Mouse (Mus musculus) forebrain, embryonic 16.5 days (tissue): ENCODE measurements around the gene B3gnt2. TPM values are rescaled to one million over a fixed set of nuclear protein-coding genes. Genes with fewer than 3 reads are reported as not detected.

Source experiments
- ATAC-seq: fragments of 200-750 bp; cut with Nextera tagmentation; 2 replicates; pipeline ENCODE4 v1.8.0; 2017; ENCODE audit warnings: mild to moderate bottlenecking, moderate library complexity
- H3K27ac ChIP-seq: fragments of 300-500 bp; sonication (generic); 2 replicates; pipeline ENCODE4 v1.5.1; 2014; ENCODE audit warnings: low read length, control low read depth
- H3K27me3 ChIP-seq: fragments of 300-500 bp; sonication (generic); replicated peaks from 2 replicates; pipeline ENCODE4 v1.6.1; 2014; ENCODE audit warnings: low read length; ENCODE audit not compliant: control insufficient read depth, insufficient read depth
- H3K36me3 ChIP-seq: fragments of 300-500 bp; sonication (generic); 2 replicates; pipeline ENCODE4 v1.6.1; 2014; ENCODE audit not compliant: control insufficient read depth, insufficient read depth
- H3K4me1 ChIP-seq: fragments of 300-500 bp; sonication (generic); replicated peaks from 2 replicates; pipeline ENCODE4 v1.6.1; 2014; ENCODE audit warnings: low read length; ENCODE audit not compliant: control insufficient read depth, insufficient read depth
- H3K4me2 ChIP-seq: fragments of 300-500 bp; sonication (generic); 2 replicates; pipeline ENCODE4 v1.6.1; 2014; ENCODE audit warnings: mild to moderate bottlenecking, low read length, control low read depth
- H3K4me3 ChIP-seq: fragments of 300-500 bp; sonication (generic); replicated peaks from 2 replicates; pipeline ENCODE4 v1.5.1; 2014; ENCODE audit warnings: mild to moderate bottlenecking, low read length, control low read depth
- H3K9ac ChIP-seq: fragments of 300-500 bp; sonication (generic); replicated peaks from 2 replicates; pipeline ENCODE4 v1.6.1; 2014; ENCODE audit warnings: low read depth, low read length, control low read depth
- H3K9me3 ChIP-seq: fragments of 300-500 bp; sonication (generic); 2 replicates; pipeline ENCODE4 v1.6.1; 2016; ENCODE audit warnings: low read length; ENCODE audit not compliant: control insufficient read depth
- WGBS: fragments of 180-500 bp; shearing (Covaris S2); extraction: QIAGEN DNeasy Blood & Tissue Kit; methylation state at CpG from one replicate; pipeline ENCODE4 v1.1.7; 2014; 5-methylcytosine and 5-hydroxymethylcytosine counted together
- polyA plus RNA-seq: library from polyadenylated mRNA; unstranded; fragments of >200 nt; fragmentation: Nextera tagmentation; extraction: Ambion mirVana; gene quantifications from 2 replicates; pipeline ENCODE4 v1.2.1, GENCODE M21; 2015

The B3gnt2 gene
- 1.1 and 3.1 TPM in 2 replicates for polyA plus RNA-seq

DNA sequence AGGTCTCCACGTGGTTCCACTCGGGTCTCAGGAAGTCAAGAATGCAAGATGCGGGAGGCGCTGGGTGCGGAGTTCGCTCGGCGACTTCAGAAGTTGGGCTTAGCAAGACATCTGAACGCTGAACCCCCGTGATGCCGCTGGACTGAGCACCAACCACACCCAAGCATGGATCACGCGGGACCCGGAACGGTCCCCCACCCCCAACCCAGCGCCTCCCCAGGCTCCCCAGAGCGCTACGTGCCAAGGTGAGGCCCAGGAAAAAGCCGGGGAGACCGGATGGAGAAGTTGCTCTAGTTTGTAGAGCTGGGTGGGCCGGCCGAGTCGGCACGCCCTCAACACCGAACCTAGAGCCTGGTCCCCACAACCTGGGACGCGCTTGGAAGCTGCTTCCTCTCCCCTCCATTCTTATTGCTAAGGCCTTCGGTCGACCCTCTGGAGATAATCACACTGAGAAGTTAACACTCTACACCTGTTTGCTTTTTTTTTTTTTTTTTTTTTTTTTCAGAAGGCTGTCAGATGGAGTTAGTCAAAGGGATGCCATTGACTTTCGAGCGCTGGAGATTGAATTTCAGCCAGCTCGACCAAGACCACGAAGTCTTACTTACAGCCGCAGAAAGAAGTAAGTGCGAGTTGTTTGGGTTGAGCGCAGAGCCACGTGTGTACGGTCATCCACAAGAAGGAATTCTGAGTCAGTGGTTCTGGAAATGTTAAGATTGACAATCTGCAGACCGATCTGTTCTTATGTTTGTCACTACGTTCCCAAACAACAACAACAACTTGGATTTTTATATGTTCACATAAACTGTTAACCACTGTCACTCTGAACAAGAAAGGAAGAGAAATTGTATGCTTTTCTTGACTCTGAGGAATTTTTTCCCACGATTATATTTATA, at the start of gene B3gnt2:
B3gnt2 (minus strand) TSS at position 627 of the 893 bp plus-strand sequence.
- Histone ChIP-seq H3K9me3 (no peaks in the 10 kb centered on the region), H3K27me3 (peaks cover 36% of the 10 kb centered on the region), H3K4me2 (peak within 1 kb of the TSS; percentile 100), H3K4me3 (peak within 1 kb of the TSS; percentile 68), H3K27ac (no peak within 1 kb of the TSS), H3K9ac (peak within 1 kb of the TSS; percentile 56), H3K36me3 (no peaks in the 10 kb centered on the region), H3K4me1 (peaks cover 31% of the 10 kb centered on the region)
- WGBS, result 7% methylated on average over 41 of the region's 41 CpGs
- ATAC-seq, result no peak

DNA sequence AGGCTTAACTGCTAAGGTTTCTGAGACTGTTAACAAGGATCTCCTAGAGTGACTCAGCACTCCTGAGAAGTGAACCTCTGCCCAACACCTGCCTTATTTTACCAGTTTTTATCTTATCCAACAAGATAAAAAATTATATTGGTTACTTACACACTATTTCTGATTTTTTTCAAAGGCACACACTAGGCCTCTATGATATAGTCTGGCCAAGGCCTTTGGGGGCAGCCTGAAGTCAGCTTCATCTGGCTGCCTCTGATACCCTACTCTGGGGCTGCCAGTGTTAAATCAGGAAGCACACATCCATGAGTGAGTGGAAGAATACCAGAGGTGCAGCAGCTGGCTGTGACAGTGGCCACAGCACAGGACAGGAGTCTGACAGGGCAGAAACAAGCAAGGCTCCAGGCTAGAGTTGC, 45.7 kb upstream of the B3gnt2 start:
- Histone ChIP-seq H3K4me1 (no peaks in the 10 kb centered on the region), H3K27me3 (no peaks in the 10 kb centered on the region), H3K27ac (no peak overlapping the region), H3K9me3 (no peaks in the 10 kb centered on the region), H3K4me2 (no peak overlapping the region), H3K4me3 (no peak overlapping the region), H3K36me3 (no peaks in the 10 kb centered on the region), H3K9ac (no peak overlapping the region)
- ATAC-seq, result no peak

DNA sequence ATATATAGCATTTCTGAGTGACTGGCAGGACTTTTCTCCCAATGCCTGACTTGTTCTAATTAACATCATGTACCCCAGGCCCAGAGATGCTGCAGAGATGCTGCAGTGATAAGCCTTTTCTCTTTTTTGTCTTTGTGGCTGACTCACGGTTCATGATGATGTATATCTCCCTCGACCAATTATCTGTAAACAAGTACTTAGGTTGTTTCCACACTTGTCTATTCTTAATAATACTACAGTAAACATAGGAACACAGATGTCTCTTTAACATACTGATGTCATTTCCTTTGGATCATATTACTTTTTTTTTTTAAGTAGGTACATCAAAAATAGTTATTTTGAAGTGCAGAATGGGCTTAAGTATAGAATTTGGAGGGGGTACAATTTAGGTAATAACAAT, 42.2 kb upstream of the B3gnt2 start:
- WGBS, result 74% methylated on average over 2 of the region's 2 CpGs

DNA sequence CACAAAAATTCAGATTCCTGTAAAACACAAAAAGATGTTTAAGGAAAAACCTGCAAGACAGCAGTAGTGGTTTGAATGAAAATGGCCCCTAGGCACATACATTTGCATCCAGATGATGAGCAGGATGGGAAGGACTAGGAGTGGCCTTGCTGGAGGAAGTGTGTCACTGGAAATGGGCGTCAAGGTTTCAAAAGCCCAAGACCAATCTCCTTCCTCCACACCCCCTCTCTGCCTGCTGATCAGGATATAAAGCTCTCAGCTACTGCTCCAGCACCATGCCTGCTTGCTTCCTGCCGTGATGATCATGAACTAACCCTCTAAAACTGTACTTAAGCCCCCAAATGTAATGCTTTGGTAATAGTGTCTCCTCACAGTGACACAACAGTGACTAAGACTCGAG, 39.3 kb upstream of the B3gnt2 start:
- Histone ChIP-seq H3K4me3 (no peak overlapping the region), H3K27ac (no peak overlapping the region), H3K4me1 (no peaks in the 10 kb centered on the region), H3K9me3 (no peaks in the 10 kb centered on the region), H3K27me3 (no peaks in the 10 kb centered on the region), H3K9ac (no peak overlapping the region), H3K4me2 (no peak overlapping the region), H3K36me3 (no peaks in the 10 kb centered on the region)
- 92% methylated on average over 3 of the region's 3 CpGs for WGBS
- no peak for ATAC-seq

More for the DNA sequence above, 42.2 kb upstream of the B3gnt2 start:
- no peaks in the 10 kb centered on the region for H3K36me3 ChIP-seq
- no peak overlapping the region for H3K4me3 ChIP-seq
- ATAC-seq, result no peak
- no peak overlapping the region for H3K9ac ChIP-seq
- no peaks in the 10 kb centered on the region for H3K27me3 ChIP-seq
- H3K4me1 ChIP-seq, result no peaks in the 10 kb centered on the region
- no peak overlapping the region for H3K4me2 ChIP-seq
- H3K27ac ChIP-seq, result no peak overlapping the region
- H3K9me3 ChIP-seq, result no peaks in the 10 kb centered on the region

DNA sequence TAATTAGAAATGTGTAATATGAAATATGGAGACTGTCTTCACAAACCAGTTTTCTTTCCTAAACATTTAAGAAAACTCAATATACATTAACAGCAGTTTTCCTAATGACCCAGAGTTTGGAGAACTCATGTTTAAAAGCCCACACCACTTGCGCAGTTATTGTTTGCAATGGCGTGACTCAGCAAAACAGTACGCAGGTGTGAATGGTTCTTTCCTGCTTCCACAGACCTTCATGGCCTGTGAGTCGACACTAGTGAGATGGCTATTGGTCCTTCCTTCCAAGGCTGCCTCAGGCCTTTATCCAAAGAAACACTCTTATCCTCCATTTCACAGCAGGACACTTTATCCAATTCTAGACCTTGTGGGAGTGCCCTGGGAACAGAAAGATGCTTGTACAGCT, 36.9 kb upstream of the B3gnt2 start:
- H3K27ac ChIP-seq, result no peak overlapping the region
- no peaks in the 10 kb centered on the region for H3K36me3 ChIP-seq
- no peak for ATAC-seq
- H3K4me3 ChIP-seq, result no peak overlapping the region
- H3K4me1 ChIP-seq, result no peaks in the 10 kb centered on the region
- no peak overlapping the region for H3K9ac ChIP-seq
- H3K4me2 ChIP-seq, result no peak overlapping the region
- no peaks in the 10 kb centered on the region for H3K9me3 ChIP-seq
- 88% methylated on average over 4 of the region's 4 CpGs for WGBS
- no peaks in the 10 kb centered on the region for H3K27me3 ChIP-seq

DNA sequence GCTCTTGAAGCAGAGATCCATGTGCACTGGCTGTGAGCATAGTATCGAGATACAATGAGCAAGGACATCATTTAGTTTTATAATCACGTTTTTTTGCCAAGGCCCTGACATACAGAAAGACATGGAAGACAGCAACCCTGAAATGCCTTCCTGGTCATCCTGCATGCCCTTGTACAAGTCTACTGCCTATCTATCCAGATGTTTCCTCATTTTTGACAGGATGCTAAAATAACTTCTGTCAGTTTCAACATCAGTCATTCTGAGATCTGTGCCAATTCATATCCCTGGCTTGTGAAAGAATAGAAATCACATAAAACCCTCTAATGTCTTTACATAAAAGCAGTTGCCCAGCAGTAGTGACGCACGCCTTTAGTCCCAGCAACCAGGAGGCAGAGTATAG, 36.4 kb upstream of the B3gnt2 start:
- H3K9me3 ChIP-seq, result no peaks in the 10 kb centered on the region
- H3K27me3 ChIP-seq, result no peaks in the 10 kb centered on the region
- no peak overlapping the region for H3K4me2 ChIP-seq
- H3K4me3 ChIP-seq, result no peak overlapping the region
- no peak overlapping the region for H3K9ac ChIP-seq
- no peaks in the 10 kb centered on the region for H3K36me3 ChIP-seq
- WGBS, result 93% methylated on average over 4 of the region's 4 CpGs
- no peaks in the 10 kb centered on the region for H3K4me1 ChIP-seq
- ATAC-seq, result no peak
- H3K27ac ChIP-seq, result no peak overlapping the region

DNA sequence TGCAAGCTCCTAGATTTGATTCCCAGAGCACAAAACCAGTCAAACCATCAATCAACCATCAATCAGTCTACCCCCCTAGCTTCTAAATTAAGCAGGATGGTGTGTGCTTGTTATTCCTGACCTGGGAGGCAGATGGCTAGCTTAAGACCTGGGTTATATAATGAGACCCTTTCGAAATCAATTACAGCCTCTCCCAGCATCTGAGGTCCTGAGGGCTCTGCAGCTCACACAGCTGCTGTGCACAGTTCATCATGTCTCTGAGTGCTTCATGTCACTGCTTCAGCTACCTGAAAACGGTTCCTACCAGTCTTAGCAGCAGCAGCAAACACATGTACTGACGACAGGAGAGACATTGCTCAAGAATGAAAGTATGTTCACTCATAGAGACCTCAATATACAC, 32.3 kb upstream of the B3gnt2 start:
- Histone ChIP-seq H3K4me2 (no peak overlapping the region), H3K4me3 (no peak overlapping the region), H3K27me3 (no peaks in the 10 kb centered on the region), H3K9me3 (no peaks in the 10 kb centered on the region), H3K4me1 (no peaks in the 10 kb centered on the region), H3K27ac (no peak overlapping the region), H3K9ac (no peak overlapping the region), H3K36me3 (no peaks in the 10 kb centered on the region)
- 79% methylated on average over 3 of the region's 3 CpGs for WGBS
- ATAC-seq, result no peak

DNA sequence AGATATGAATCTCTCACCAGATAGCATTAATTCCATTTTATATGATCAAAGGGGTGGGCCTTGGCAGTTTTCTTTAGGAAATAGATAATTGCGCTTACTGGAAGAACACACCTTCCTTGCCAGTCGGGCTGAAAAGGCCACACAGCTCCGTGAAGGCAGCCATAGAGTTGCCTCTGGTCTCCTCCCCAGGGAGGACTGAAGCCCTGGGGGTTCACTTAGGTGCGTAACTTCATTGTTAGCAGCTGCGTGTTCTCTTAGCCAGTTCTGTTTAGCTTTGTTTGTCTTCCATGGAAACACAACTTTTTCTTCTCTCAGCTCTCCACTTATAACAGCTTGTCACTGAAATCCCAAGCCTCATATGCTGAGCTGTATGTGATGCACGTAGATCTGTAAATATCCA, 31.7 kb upstream of the B3gnt2 start:
- Histone ChIP-seq H3K27ac (no peak overlapping the region), H3K4me3 (no peak overlapping the region), H3K36me3 (no peaks in the 10 kb centered on the region), H3K4me1 (no peaks in the 10 kb centered on the region), H3K9ac (no peak overlapping the region), H3K27me3 (no peaks in the 10 kb centered on the region), H3K4me2 (no peak overlapping the region), H3K9me3 (no peaks in the 10 kb centered on the region)
- 82% methylated on average over 6 of the region's 6 CpGs for WGBS
- ATAC-seq, result no peak

DNA sequence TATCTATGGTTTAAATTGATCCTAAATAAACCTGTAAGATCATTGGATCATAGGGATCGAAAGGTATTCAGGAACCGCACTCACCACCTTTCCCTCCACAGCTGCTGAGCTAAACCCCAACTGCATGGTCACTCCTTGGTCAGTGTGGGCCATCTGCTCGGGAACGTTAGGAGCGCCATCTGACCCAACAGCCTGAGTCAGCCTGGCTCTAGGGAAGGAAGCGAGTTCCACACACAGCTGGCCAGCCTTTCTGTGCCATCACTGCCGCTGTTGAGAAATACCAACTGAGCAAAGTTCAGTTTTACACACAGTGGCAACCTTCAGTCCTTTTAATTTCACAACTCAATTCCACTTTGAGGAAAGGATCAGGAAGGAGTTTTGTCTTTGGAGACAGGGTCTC, 31.1 kb upstream of the B3gnt2 start:
- no peaks in the 10 kb centered on the region for H3K36me3 ChIP-seq
- 91% methylated on average over 7 of the region's 7 CpGs for WGBS

More for the DNA sequence above, 31.1 kb upstream of the B3gnt2 start:
- Histone ChIP-seq H3K4me2 (no peak overlapping the region), H3K27ac (no peak overlapping the region), H3K4me3 (no peak overlapping the region), H3K27me3 (no peaks in the 10 kb centered on the region), H3K9me3 (no peaks in the 10 kb centered on the region), H3K4me1 (no peaks in the 10 kb centered on the region), H3K9ac (no peak overlapping the region)
- no peak for ATAC-seq
